Mouse (Mus musculus) bone marrow macrophage, adult 2 months (primary cell): ENCODE data around the gene Tprgl.

Experiments
- CTCF ChIP-seq: IDR thresholded peaks from 2 replicates; pipeline ENCODE4 v1.5.1; 2012; ENCODE audit warnings: low read depth, mild to moderate bottlenecking, low read length, moderate library complexity
- POLR2A ChIP-seq: IDR thresholded peaks from 2 replicates; pipeline ENCODE4 v1.6.1; 2012; ENCODE audit warnings: mild to moderate bottlenecking, low read depth, low read length, borderline replicate concordance

DNA sequence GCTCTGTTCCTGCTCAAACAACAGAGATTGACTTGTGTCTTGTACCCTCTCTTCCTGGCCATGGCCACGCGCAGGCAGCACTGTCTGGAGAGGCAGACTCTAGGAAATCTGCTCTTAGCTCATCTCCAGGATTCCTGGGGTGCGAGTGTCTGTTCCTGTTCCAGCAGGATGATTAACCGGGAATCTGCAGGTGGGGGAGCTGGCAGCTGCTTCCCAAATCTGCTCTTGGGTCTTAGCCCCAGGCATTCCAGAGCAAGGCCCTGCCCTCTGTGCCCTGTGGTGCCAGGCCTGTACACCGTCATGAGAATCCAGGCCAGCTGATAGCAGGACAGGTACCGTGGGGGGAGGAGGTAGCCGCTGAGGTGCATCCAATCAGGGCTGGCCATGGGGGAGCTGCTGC, 44.1 kb upstream of the Tprgl start:
- TF ChIP-seq CTCF = no peak
- no peak for TF ChIP-seq POLR2A
